ENCODE assay signal across 1 mouse cellular context in genomic region chr17:24687146-24687595, GRCm38 (mm10).
TF ChIP-seq lines count a peak whose summit lies in the region.

No protein-coding gene starts in this region.

TF ChIP-seq in MEL, 35 proteins besides CTCF, POLR2A, EP300 and RAD21:
- TF ChIP-seq USF1 (IDR thresholded peaks at IDR 0.05; ENCODE audit: low read depth, low read length) (0 out of 2 replicates have a peak, but pooled peaks have one; percentile 3), TCF12 (IDR thresholded peaks at IDR 0.05; ENCODE audit: low read depth, low read length) (peak; percentile 18; the same call in 1 of the 2 replicates), NELFE (IDR thresholded peaks at IDR 0.05; ENCODE audit: low read depth, low read length) (peak; percentile 26; the same call in 1 of the 2 replicates), ZNF384 (IDR thresholded peaks at IDR 0.05; ENCODE audit: low read depth, low read length) (peak; percentile 90), TBP (IDR thresholded peaks at IDR 0.05; ENCODE audit: low read depth, low read length) (peak; percentile 43; the same call in 1 of the 2 replicates), ELF1 (IDR thresholded peaks at IDR 0.05; ENCODE audit: low read depth, low read length) (peak; percentile 69), HCFC1 (IDR thresholded peaks at IDR 0.05; ENCODE audit: low read depth, low read length) (no peak), SIN3A (IDR thresholded peaks at IDR 0.05; ENCODE audit: low read length) (peak; percentile 56), RCOR1 (IDR thresholded peaks at IDR 0.05; ENCODE audit: low read depth, low read length) (no peak), UBTF (IDR thresholded peaks at IDR 0.05; ENCODE audit: borderline replicate concordance, insufficient read depth, low read depth, low read length) (no peak), MXI1 (IDR thresholded peaks at IDR 0.05; ENCODE audit: low read depth, low read length) (peak; percentile 49; the same call in 1 of the 2 replicates), ZC3H11A (IDR thresholded peaks at IDR 0.05; ENCODE audit: low read depth, low read length) (no peak), GABPA (IDR thresholded peaks at IDR 0.05; ENCODE audit: low read depth, low read length) (no peak), NRF1 (IDR thresholded peaks at IDR 0.05; ENCODE audit: insufficient read depth, low read depth, low read length, poor library complexity, severe bottlenecking) (no peak), ETS1 (IDR thresholded peaks at IDR 0.05; ENCODE audit: low read depth, low read length) (no peak)
